Mouse (Mus musculus) kidney, adult 2 months (tissue): ENCODE results near the gene Slc45a3.

Experiments
- CTCF ChIP-seq: fragments of 200-500 bp; conservative IDR thresholded peaks from 2 replicates; pipeline ENCODE4 v1.5.1; 2011; ENCODE audit warnings: low read depth, mild to moderate bottlenecking, control low read depth, low read length, moderate library complexity, mixed read lengths; ENCODE audit not compliant: insufficient read depth, insufficient read length
- POLR2A ChIP-seq: fragments of 200-500 bp; IDR thresholded peaks from one replicate; pipeline ENCODE4 v1.6.1; 2011; ENCODE audit warnings: low read depth, low read length, control low read depth

DNA sequence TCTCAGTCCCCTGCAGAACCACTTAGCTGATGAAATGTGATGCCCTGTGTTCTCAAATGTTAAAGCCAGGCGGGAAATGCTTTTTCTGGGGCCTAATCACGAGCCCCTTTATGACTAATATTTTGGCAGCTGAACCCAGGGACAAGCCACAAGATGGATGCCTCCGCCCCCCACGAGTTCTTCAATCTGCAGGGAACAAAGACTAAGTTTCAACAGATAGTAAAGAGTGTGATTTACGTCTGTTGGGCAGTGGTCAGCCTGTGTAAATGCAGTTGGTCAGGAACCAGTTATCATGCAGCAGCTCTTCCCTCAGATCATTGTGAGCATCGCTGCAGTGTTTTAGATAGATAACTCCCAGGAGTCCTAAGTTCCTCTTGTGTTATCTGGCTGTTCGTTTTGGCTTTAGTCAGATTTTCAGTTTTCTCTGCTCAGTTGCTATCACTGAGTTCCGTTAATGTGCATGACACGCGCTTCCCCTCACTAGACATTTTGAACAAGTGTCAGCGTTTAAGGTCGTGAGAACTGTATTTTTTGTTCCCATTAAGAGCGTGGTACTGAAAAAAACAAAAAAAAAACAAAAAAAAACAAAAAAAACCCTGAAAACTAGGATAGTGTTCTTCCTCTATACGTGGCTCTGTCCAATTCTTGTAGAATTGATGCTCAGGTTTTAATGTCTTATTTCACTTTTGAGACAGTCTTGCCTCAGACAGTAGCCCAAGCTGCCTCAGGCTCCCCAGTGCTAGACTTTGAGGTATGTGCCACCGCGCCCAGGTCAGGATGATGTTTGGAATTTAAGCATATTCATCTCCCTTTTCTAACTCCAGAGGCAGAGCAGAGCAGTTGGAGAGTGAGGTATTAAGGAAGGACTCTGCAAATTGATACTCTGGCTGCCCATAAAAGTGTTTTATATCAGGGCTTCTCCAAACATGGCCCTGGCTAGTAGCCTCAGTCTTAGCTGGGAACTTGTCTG is 19.9 kb upstream of the Slc45a3 start:
- no peak for TF ChIP-seq POLR2A
- no peak for TF ChIP-seq CTCF
